Mouse (Mus musculus): Measurements from ENCODE around the gene Synj2.

- no peak for TF ChIP-seq CTCF (IDR thresholded peaks at IDR 0.05; ENCODE audit: low read depth, low read length)
- no peak for TF ChIP-seq TAL1 (conservative IDR thresholded peaks at IDR 0.05; ENCODE audit: low read depth, low read length)
These were observed 42.1 kb downstream of the Synj2 start for GRCm38 (mm10) chr17:5983150-5983549.
